Mouse (Mus musculus) CH12.LX (cell line): ENCODE results near the gene Best3.

Source experiments
- CHD1 ChIP-seq: IDR thresholded peaks from 2 replicates; pipeline ENCODE4 v1.6.1; 2012; ENCODE audit warnings: low read depth, low read length, improper control_type of control experiment, inconsistent platforms
- CTCF ChIP-seq, 2 experiments: IDR thresholded peaks in 1 of 2; conservative IDR thresholded peaks in 1 of 2; 2 replicates each; pipeline ENCODE4 v1.5.1; 2011 to 2012; ENCODE audit warnings: low read depth in 2 of 2, low read length in 2 of 2, improper control_type of control experiment in 1 of 2, inconsistent platforms in 1 of 2, mild to moderate bottlenecking in 1 of 2, moderate library complexity in 1 of 2
- EP300 ChIP-seq: IDR thresholded peaks from 2 replicates; pipeline ENCODE4 v1.6.1; 2011; ENCODE audit warnings: low read length, improper control_type of control experiment
- KAT2A ChIP-seq: IDR thresholded peaks from 2 replicates; pipeline ENCODE4 v1.6.1; 2012; ENCODE audit warnings: low read length, improper control_type of control experiment, inconsistent platforms; ENCODE audit not compliant: insufficient replicate concordance
- MAX ChIP-seq: IDR thresholded peaks from 2 replicates; pipeline ENCODE4 v1.6.1; 2011; ENCODE audit warnings: low read length, improper control_type of control experiment
- POLR2A ChIP-seq: IDR thresholded peaks from 2 replicates; pipeline ENCODE4 v1.6.1; 2011; ENCODE audit warnings: low read depth, mild to moderate bottlenecking, improper control_type of control experiment, low read length
- POLR2AphosphoS2 ChIP-seq: IDR thresholded peaks from 2 replicates; pipeline ENCODE4 v1.6.1; 2011; ENCODE audit warnings: low read depth, low read length, improper control_type of control experiment
- SMC3 ChIP-seq: IDR thresholded peaks from 2 replicates; pipeline ENCODE4 v1.6.1; 2011; ENCODE audit warnings: low read depth, low read length, improper control_type of control experiment
- TBP ChIP-seq: conservative IDR thresholded peaks from 2 replicates; pipeline ENCODE4 v1.6.1; 2011; ENCODE audit warnings: low read depth, low read length, improper control_type of control experiment
- TCF12 ChIP-seq: IDR thresholded peaks from 2 replicates; pipeline ENCODE4 v1.6.1; 2014; ENCODE audit warnings: low read depth, mild to moderate bottlenecking, inconsistent platforms, low read length, improper control_type of control experiment
- ZKSCAN1 ChIP-seq: IDR thresholded peaks from 2 replicates; pipeline ENCODE4 v1.6.1; 2012; ENCODE audit warnings: low read depth, inconsistent platforms, low read length, improper control_type of control experiment, borderline replicate concordance
- ZNF384 ChIP-seq: IDR thresholded peaks from 2 replicates; pipeline ENCODE4 v1.6.1; 2012; ENCODE audit warnings: low read depth, low read length, improper control_type of control experiment, inconsistent platforms

DNA sequence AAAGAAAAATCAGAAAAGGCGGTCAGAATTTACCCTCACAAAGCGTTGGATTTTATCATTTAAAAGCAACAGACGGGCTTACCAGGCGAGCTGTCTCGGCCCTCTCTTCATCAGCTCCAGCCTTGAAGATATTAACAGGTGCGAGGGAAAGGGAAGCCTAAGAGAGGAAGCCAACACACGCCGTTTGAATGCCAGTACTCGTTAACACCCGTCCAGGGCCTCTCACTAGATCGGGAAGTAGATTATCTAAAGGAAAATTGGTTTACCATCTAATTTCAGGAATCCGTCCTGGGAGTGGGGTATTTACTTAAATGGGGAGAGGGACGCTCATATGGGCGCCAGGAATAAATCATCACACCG is 76.8 kb downstream of the Best3 start:
- no peak for TF ChIP-seq TBP
- no peak for TF ChIP-seq POLR2A
- TF ChIP-seq TCF12, result no peak
- no peak for TF ChIP-seq CTCF (conservative IDR thresholded peaks at IDR 0.05 in 1 of 2, IDR thresholded peaks at IDR 0.05 in 1 of 2; ENCODE audit: low read depth in 2 of 2, low read length in 2 of 2)
- no peak for TF ChIP-seq SMC3
- no peak for TF ChIP-seq ZKSCAN1
- no peak for TF ChIP-seq POLR2AphosphoS2
- TF ChIP-seq ZNF384, result no peak
- TF ChIP-seq MAX, result no peak
- no peak for TF ChIP-seq EP300
- TF ChIP-seq KAT2A, result no peak
- TF ChIP-seq CHD1, result no peak
